Mouse (Mus musculus): ENCODE results near the gene Itga1. TPM values are rescaled to one million over a fixed set of nuclear protein-coding genes. Genes with fewer than 3 reads are reported as not detected.
A peak's percentile ranks its signal among the peaks of the same experiment; 100 is the strongest.

Gene Itga1
- 1 to 10 TPM; 8.8 to 9.3 TPM for total RNA-seq (2021)
- long read RNA-seq, experiment 1, partial matches to known transcripts: 1 of 3 reads
- long read RNA-seq, experiment 1, other reads (novel, unspliced or antisense): 1 of 3 reads
- long read RNA-seq, experiment 2, full-length matches to known transcripts: 2 of 5 reads
- long read RNA-seq, experiment 2, partial matches to known transcripts: 1 of 5 reads
- long read RNA-seq, experiment 2, other reads (novel, unspliced or antisense): 2 of 5 reads

- intact Hi-C loops (cut with DNase I): no loop called here
- DNase-seq: peak; percentile 69 to 79
These were observed at the start of gene Itga1, which contains the start of gene Gm49395 for GRCm38 (mm10) chr13:115101355-115102191. Itga1 (minus strand) TSS chr13:115101964. Gm49395 (minus strand) TSS chr13:115101921.

- intact Hi-C loops (cut with DNase I): no loop called here
- no peak for DNase-seq
These were observed 48.8 kb upstream of the Itga1 start for GRCm38 (mm10) chr13:115150602-115151001.

GRCm38 (mm10) chr13:115149849-115150248, 48.1 kb upstream of the Itga1 start:
- no peak for DNase-seq
- intact Hi-C loops (cut with DNase I): no loop called here

- intact Hi-C loops (cut with DNase I): no loop called here
These were observed 41.8 kb upstream of the Itga1 start for GRCm38 (mm10) chr13:115143575-115143974.

GRCm38 (mm10) chr13:115142066-115142465, 40.3 kb upstream of the Itga1 start:
- intact Hi-C loops (cut with DNase I): no loop called here
- DNase-seq: no peak

More at GRCm38 (mm10) chr13:115143575-115143974, 41.8 kb upstream of the Itga1 start:
- no peak for DNase-seq

- intact Hi-C loops (cut with DNase I): no loop called here
- DNase-seq: no peak
These were observed 36.7 kb upstream of the Itga1 start for GRCm38 (mm10) chr13:115138513-115138912.

- no peak for DNase-seq
- intact Hi-C loops (cut with DNase I): no loop called here
These were observed 35.0 kb upstream of the Itga1 start for GRCm38 (mm10) chr13:115136761-115137160.

GRCm38 (mm10) chr13:115132435-115132834, 30.7 kb upstream of the Itga1 start:
- intact Hi-C loops (cut with DNase I): no loop called here
- no peak for DNase-seq

GRCm38 (mm10) chr13:115131381-115131780, 29.6 kb upstream of the Itga1 start:
- intact Hi-C loops (cut with DNase I): no loop called here

GRCm38 (mm10) chr13:115130035-115130434, 28.3 kb upstream of the Itga1 start:
- intact Hi-C loops (cut with DNase I): no loop called here

More at GRCm38 (mm10) chr13:115131381-115131780, 29.6 kb upstream of the Itga1 start:
- no peak for DNase-seq

GRCm38 (mm10) chr13:115127826-115128225, 26.1 kb upstream of the Itga1 start:
- DNase-seq: no peak
- intact Hi-C loops (cut with DNase I): no loop called here

More at GRCm38 (mm10) chr13:115130035-115130434, 28.3 kb upstream of the Itga1 start:
- DNase-seq: no peak

- no peak for DNase-seq
- intact Hi-C loops (cut with DNase I): no loop called here
These were observed 24.8 kb upstream of the Itga1 start for GRCm38 (mm10) chr13:115126534-115126933.

GRCm38 (mm10) chr13:115125130-115125529, 23.4 kb upstream of the Itga1 start:
- intact Hi-C loops (cut with DNase I): no loop called here
- DNase-seq: no peak

GRCm38 (mm10) chr13:115124521-115124920, 22.8 kb upstream of the Itga1 start:
- no peak for DNase-seq
- intact Hi-C loops (cut with DNase I): no loop called here

- DNase-seq: no peak
- intact Hi-C loops (cut with DNase I): no loop called here
These were observed 17.0 kb upstream of the Itga1 start for GRCm38 (mm10) chr13:115118756-115119155.

GRCm38 (mm10) chr13:115118195-115118594, 16.4 kb upstream of the Itga1 start:
- DNase-seq: no peak
- intact Hi-C loops (cut with DNase I): no loop called here

- intact Hi-C loops (cut with DNase I): no loop called here
- no peak for DNase-seq
These were observed 15.3 kb upstream of the Itga1 start for GRCm38 (mm10) chr13:115116930-115117621.

- DNase-seq: no peak
- intact Hi-C loops (cut with DNase I): no loop called here
These were observed 7.9 kb upstream of the Itga1 start for GRCm38 (mm10) chr13:115109628-115110027.

- DNase-seq: no peak
- intact Hi-C loops (cut with DNase I): no loop called here
These were observed 5.7 kb upstream of the Itga1 start for GRCm38 (mm10) chr13:115107436-115107835.

- no peak for DNase-seq
- intact Hi-C loops (cut with DNase I): no loop called here
These were observed 4.4 kb upstream of the Itga1 start for GRCm38 (mm10) chr13:115106183-115106582.

GRCm38 (mm10) chr13:115102754-115103153, 990 bp upstream of the Itga1 start:
- DNase-seq: no peak
- intact Hi-C loops (cut with DNase I): no loop called here

All from gastrocnemius, postnatal 36 days (tissue).